Mouse (Mus musculus): ENCODE data around the gene Glis1. TPM values are rescaled to one million over a fixed set of nuclear protein-coding genes. Genes with fewer than 3 reads are reported as not detected.
A peak's percentile ranks its signal among the peaks of the same experiment; 100 is the strongest.

The Glis1 gene
- polyA plus RNA-seq, 1 experiment from 2014 or later, result 6.3 TPM

- Histone ChIP-seq H3K9ac (ENCODE audit: low read depth, low read length) (no peak overlapping the region), H3K9me3 (ENCODE audit: control insufficient read depth, low read length) (no peaks in the 10 kb centered on the region), H3K27me3 (ENCODE audit: control insufficient read depth, insufficient read depth, low read length) (peaks cover 13% of the 10 kb centered on the region), H3K27ac (ENCODE audit: low read depth, low read length) (no peak overlapping the region), H3K4me2 (replicated peaks; ENCODE audit: low read depth, low read length) (no peak overlapping the region), H3K4me3 (ENCODE audit: low read depth, low read length) (no peak overlapping the region), H3K36me3 (ENCODE audit: control insufficient read depth, insufficient read depth, low read length) (no peaks in the 10 kb centered on the region), H3K4me1 (replicated peaks; ENCODE audit: control insufficient read depth, insufficient read depth, low read length) (no peaks in the 10 kb centered on the region)
- DNase-seq (ENCODE audit: low spot score), result no peak
- ATAC-seq (ENCODE audit: low FRiP score), result no peak
- WGBS, result 69% methylated on average over 11 of the region's 11 CpGs
These were observed 7.9 kb downstream of the Glis1 start for GRCm38 (mm10) chr4:107442288-107442687.

- Histone ChIP-seq H3K4me3 (ENCODE audit: low read depth, low read length) (no peak overlapping the region), H3K4me2 (replicated peaks; ENCODE audit: low read depth, low read length) (no peak overlapping the region), H3K27ac (ENCODE audit: low read depth, low read length) (no peak overlapping the region), H3K9me3 (ENCODE audit: control insufficient read depth, low read length) (no peaks in the 10 kb centered on the region), H3K4me1 (replicated peaks; ENCODE audit: control insufficient read depth, insufficient read depth, low read length) (no peaks in the 10 kb centered on the region), H3K9ac (ENCODE audit: low read depth, low read length) (no peak overlapping the region), H3K36me3 (ENCODE audit: control insufficient read depth, insufficient read depth, low read length) (no peaks in the 10 kb centered on the region), H3K27me3 (ENCODE audit: control insufficient read depth, insufficient read depth, low read length) (peaks cover 9% of the 10 kb centered on the region)
- no peak for DNase-seq (ENCODE audit: low spot score)
- WGBS, result 39% methylated on average over 16 of the region's 16 CpGs
- ATAC-seq (ENCODE audit: low FRiP score), result no peak
These were observed 8.6 kb downstream of the Glis1 start for GRCm38 (mm10) chr4:107442891-107443483.

- Histone ChIP-seq H3K9ac (ENCODE audit: low read depth, low read length) (no peak overlapping the region), H3K36me3 (ENCODE audit: control insufficient read depth, insufficient read depth, low read length) (no peaks in the 10 kb centered on the region), H3K27ac (ENCODE audit: low read depth, low read length) (no peak overlapping the region), H3K27me3 (ENCODE audit: control insufficient read depth, insufficient read depth, low read length) (peaks cover 3% of the 10 kb centered on the region; the same call in 1 of the 2 replicates), H3K4me2 (replicated peaks; ENCODE audit: low read depth, low read length) (no peak overlapping the region), H3K4me1 (replicated peaks; ENCODE audit: control insufficient read depth, insufficient read depth, low read length) (no peaks in the 10 kb centered on the region), H3K4me3 (ENCODE audit: low read depth, low read length) (no peak overlapping the region), H3K9me3 (ENCODE audit: control insufficient read depth, low read length) (no peaks in the 10 kb centered on the region)
- no peak for ATAC-seq (ENCODE audit: low FRiP score)
- no peak for DNase-seq (ENCODE audit: low spot score)
- WGBS, result 57% methylated on average over 11 of the region's 11 CpGs
These were observed 9.2 kb downstream of the Glis1 start for GRCm38 (mm10) chr4:107443621-107444020.

- Histone ChIP-seq H3K36me3 (ENCODE audit: control insufficient read depth, insufficient read depth, low read length) (no peaks in the 10 kb centered on the region), H3K4me3 (ENCODE audit: low read depth, low read length) (no peak overlapping the region), H3K27me3 (ENCODE audit: control insufficient read depth, insufficient read depth, low read length) (no peaks in the 10 kb centered on the region), H3K4me2 (replicated peaks; ENCODE audit: low read depth, low read length) (no peak overlapping the region), H3K9ac (ENCODE audit: low read depth, low read length) (no peak overlapping the region), H3K4me1 (replicated peaks; ENCODE audit: control insufficient read depth, insufficient read depth, low read length) (no peaks in the 10 kb centered on the region), H3K27ac (ENCODE audit: low read depth, low read length) (no peak overlapping the region), H3K9me3 (ENCODE audit: control insufficient read depth, low read length) (no peaks in the 10 kb centered on the region)
- ATAC-seq (ENCODE audit: low FRiP score), result no peak
- DNase-seq (ENCODE audit: low spot score), result no peak
- 93% methylated on average over 6 of the region's 6 CpGs for WGBS
These were observed 14.1 kb downstream of the Glis1 start for GRCm38 (mm10) chr4:107448481-107448880.

- ATAC-seq (ENCODE audit: low FRiP score), result no peak
- no peak overlapping the region for H3K9ac ChIP-seq (ENCODE audit: low read depth, low read length)
- H3K27ac ChIP-seq (ENCODE audit: low read depth, low read length), result no peak overlapping the region
- no peaks in the 10 kb centered on the region for H3K27me3 ChIP-seq (ENCODE audit: control insufficient read depth, insufficient read depth, low read length)
- H3K9me3 ChIP-seq (ENCODE audit: control insufficient read depth, low read length), result no peaks in the 10 kb centered on the region
- H3K36me3 ChIP-seq (ENCODE audit: control insufficient read depth, insufficient read depth, low read length), result no peaks in the 10 kb centered on the region
- H3K4me1 ChIP-seq (replicated peaks; ENCODE audit: control insufficient read depth, insufficient read depth, low read length), result no peaks in the 10 kb centered on the region
- no peak overlapping the region for H3K4me2 ChIP-seq (replicated peaks; ENCODE audit: low read depth, low read length)
- no peak overlapping the region for H3K4me3 ChIP-seq (ENCODE audit: low read depth, low read length)
- WGBS, result 89% methylated on average over 13 of the region's 13 CpGs
- no peak for DNase-seq (ENCODE audit: low spot score)
These were observed 15.1 kb downstream of the Glis1 start for GRCm38 (mm10) chr4:107449519-107449918.

- Histone ChIP-seq H3K4me1 (replicated peaks; ENCODE audit: control insufficient read depth, insufficient read depth, low read length) (no peaks in the 10 kb centered on the region), H3K4me2 (replicated peaks; ENCODE audit: low read depth, low read length) (no peak overlapping the region), H3K4me3 (ENCODE audit: low read depth, low read length) (no peak overlapping the region), H3K36me3 (ENCODE audit: control insufficient read depth, insufficient read depth, low read length) (no peaks in the 10 kb centered on the region), H3K27me3 (ENCODE audit: control insufficient read depth, insufficient read depth, low read length) (no peaks in the 10 kb centered on the region), H3K9me3 (ENCODE audit: control insufficient read depth, low read length) (no peaks in the 10 kb centered on the region), H3K27ac (ENCODE audit: low read depth, low read length) (no peak overlapping the region), H3K9ac (ENCODE audit: low read depth, low read length) (no peak overlapping the region)
- ATAC-seq (ENCODE audit: low FRiP score) (no peak), DNase-seq (ENCODE audit: low spot score) (no peak)
- WGBS, result 72% methylated on average over 18 of the region's 18 CpGs
These were observed 18.1 kb downstream of the Glis1 start for GRCm38 (mm10) chr4:107452266-107453015.

GRCm38 (mm10) chr4:107453141-107453984 lies 19.0 kb downstream of the Glis1 start:
- Histone ChIP-seq H3K9me3 (ENCODE audit: control insufficient read depth, low read length) (no peaks in the 10 kb centered on the region), H3K36me3 (ENCODE audit: control insufficient read depth, insufficient read depth, low read length) (no peaks in the 10 kb centered on the region), H3K4me1 (replicated peaks; ENCODE audit: control insufficient read depth, insufficient read depth, low read length) (0 out of 2 replicates have a peak, but pooled peaks cover 2% of the 10 kb centered on the region), H3K4me3 (ENCODE audit: low read depth, low read length) (no peak overlapping the region), H3K27me3 (ENCODE audit: control insufficient read depth, insufficient read depth, low read length) (no peaks in the 10 kb centered on the region), H3K4me2 (replicated peaks; ENCODE audit: low read depth, low read length) (no peak overlapping the region), H3K27ac (ENCODE audit: low read depth, low read length) (no peak overlapping the region), H3K9ac (ENCODE audit: low read depth, low read length) (no peak overlapping the region)
- 61% methylated on average over 16 of the region's 16 CpGs for WGBS
- DNase-seq (ENCODE audit: low spot score) (peak; percentile 96), ATAC-seq (ENCODE audit: low FRiP score) (peak; percentile 82)

- Histone ChIP-seq H3K4me2 (replicated peaks; ENCODE audit: low read depth, low read length) (no peak overlapping the region), H3K27ac (ENCODE audit: low read depth, low read length) (no peak overlapping the region), H3K9ac (ENCODE audit: low read depth, low read length) (no peak overlapping the region), H3K9me3 (ENCODE audit: control insufficient read depth, low read length) (no peaks in the 10 kb centered on the region), H3K4me3 (ENCODE audit: low read depth, low read length) (no peak overlapping the region), H3K36me3 (ENCODE audit: control insufficient read depth, insufficient read depth, low read length) (no peaks in the 10 kb centered on the region), H3K27me3 (ENCODE audit: control insufficient read depth, insufficient read depth, low read length) (no peaks in the 10 kb centered on the region), H3K4me1 (replicated peaks; ENCODE audit: control insufficient read depth, insufficient read depth, low read length) (0 out of 2 replicates have a peak, but pooled peaks cover 2% of the 10 kb centered on the region)
- WGBS, result 53% methylated on average over 12 of the region's 12 CpGs
- DNase-seq (ENCODE audit: low spot score) (peak; percentile 45), ATAC-seq (ENCODE audit: low FRiP score) (no peak)
These were observed 23.2 kb downstream of the Glis1 start for GRCm38 (mm10) chr4:107457602-107458001.
